Mouse (Mus musculus) liver, adult (tissue): ENCODE results near the gene Rps6kc1.

Source experiments
- GATA4 ChIP-seq: IDR thresholded peaks from 2 replicates; pipeline ENCODE4 v1.6.1; 2014; ENCODE audit warnings: mild to moderate bottlenecking, low read length; ENCODE audit not compliant: insufficient replicate concordance

Rps6kc1 gene

GRCm38 (mm10) chr1:190656089-190656488, 255.5 kb downstream of the Rps6kc1 start:
- TF ChIP-seq GATA4, result no peak

- no peak for TF ChIP-seq GATA4
Measured at GRCm38 (mm10) chr1:190655651-190656050, 255.9 kb downstream of the Rps6kc1 start.

- TF ChIP-seq GATA4, result no peak
Measured at GRCm38 (mm10) chr1:190655081-190655480, 256.5 kb downstream of the Rps6kc1 start.

- no peak for TF ChIP-seq GATA4
Measured at GRCm38 (mm10) chr1:190654694-190655001, 256.9 kb downstream of the Rps6kc1 start.

- no peak for TF ChIP-seq GATA4
Measured at GRCm38 (mm10) chr1:190653989-190654693, 257.4 kb downstream of the Rps6kc1 start.

- no peak for TF ChIP-seq GATA4
Measured at GRCm38 (mm10) chr1:190653081-190653480, 258.5 kb downstream of the Rps6kc1 start.
